Mouse (Mus musculus) forebrain, embryonic 16.5 days (tissue): Measurements from ENCODE around the gene Mb. TPM values are rescaled to one million over a fixed set of nuclear protein-coding genes. Genes with fewer than 3 reads are reported as not detected.

Experiments
- ATAC-seq: fragments of 200-750 bp; cut with Nextera tagmentation; 2 replicates; pipeline ENCODE4 v1.8.0; 2017; ENCODE audit warnings: mild to moderate bottlenecking, moderate library complexity
- H3K27ac ChIP-seq: fragments of 300-500 bp; sonication (generic); 2 replicates; pipeline ENCODE4 v1.5.1; 2014; ENCODE audit warnings: low read length, control low read depth
- H3K27me3 ChIP-seq: fragments of 300-500 bp; sonication (generic); replicated peaks from 2 replicates; pipeline ENCODE4 v1.6.1; 2014; ENCODE audit warnings: low read length; ENCODE audit not compliant: control insufficient read depth, insufficient read depth
- H3K36me3 ChIP-seq: fragments of 300-500 bp; sonication (generic); 2 replicates; pipeline ENCODE4 v1.6.1; 2014; ENCODE audit not compliant: control insufficient read depth, insufficient read depth
- H3K4me1 ChIP-seq: fragments of 300-500 bp; sonication (generic); replicated peaks from 2 replicates; pipeline ENCODE4 v1.6.1; 2014; ENCODE audit warnings: low read length; ENCODE audit not compliant: control insufficient read depth, insufficient read depth
- H3K4me2 ChIP-seq: fragments of 300-500 bp; sonication (generic); 2 replicates; pipeline ENCODE4 v1.6.1; 2014; ENCODE audit warnings: mild to moderate bottlenecking, low read length, control low read depth
- H3K4me3 ChIP-seq: fragments of 300-500 bp; sonication (generic); replicated peaks from 2 replicates; pipeline ENCODE4 v1.5.1; 2014; ENCODE audit warnings: mild to moderate bottlenecking, low read length, control low read depth
- H3K9ac ChIP-seq: fragments of 300-500 bp; sonication (generic); replicated peaks from 2 replicates; pipeline ENCODE4 v1.6.1; 2014; ENCODE audit warnings: low read depth, low read length, control low read depth
- H3K9me3 ChIP-seq: fragments of 300-500 bp; sonication (generic); 2 replicates; pipeline ENCODE4 v1.6.1; 2016; ENCODE audit warnings: low read length; ENCODE audit not compliant: control insufficient read depth
- WGBS: fragments of 180-500 bp; shearing (Covaris S2); extraction: QIAGEN DNeasy Blood & Tissue Kit; methylation state at CpG from one replicate; pipeline ENCODE4 v1.1.7; 2014; 5-methylcytosine and 5-hydroxymethylcytosine counted together
- polyA plus RNA-seq: library from polyadenylated mRNA; unstranded; fragments of >200 nt; fragmentation: Nextera tagmentation; extraction: Ambion mirVana; gene quantifications from 2 replicates; pipeline ENCODE4 v1.2.1, GENCODE M21; 2015

The Mb gene
- 0.91 TPM in 1 of 2 replicates, not detected in the other for polyA plus RNA-seq

- Histone ChIP-seq H3K9ac (no peak within 1 kb of the TSS), H3K4me1 (peaks cover 4% of the 10 kb centered on the region; the same call in 1 of the 2 replicates), H3K27ac (no peak within 1 kb of the TSS), H3K4me2 (no peak within 1 kb of the TSS), H3K36me3 (no peaks in the 10 kb centered on the region), H3K9me3 (no peaks in the 10 kb centered on the region), H3K27me3 (no peaks in the 10 kb centered on the region), H3K4me3 (no peak within 1 kb of the TSS)
- 95% methylated on average over 10 of the region's 10 CpGs for WGBS
- no peak for ATAC-seq
Measured at GRCm38 (mm10) chr15:77050570-77050969, at the start of gene Mb. Gene Mb (minus strand): TSS chr15:77050670.

- peaks cover 21% of the 10 kb centered on the region for H3K36me3 ChIP-seq
- 71% methylated on average over 3 of the region's 3 CpGs for WGBS
Measured at GRCm38 (mm10) chr15:77099756-77100155, 49.3 kb upstream of the Mb start.

GRCm38 (mm10) chr15:77097358-77097757 is 46.9 kb upstream of the Mb start:
- Histone ChIP-seq H3K4me1 (no peaks in the 10 kb centered on the region), H3K27me3 (no peaks in the 10 kb centered on the region), H3K9ac (no peak overlapping the region), H3K36me3 (peaks cover 21% of the 10 kb centered on the region), H3K27ac (no peak overlapping the region), H3K9me3 (no peaks in the 10 kb centered on the region), H3K4me2 (no peak overlapping the region), H3K4me3 (no peak overlapping the region)
- ATAC-seq: no peak
- WGBS: 84% methylated on average over 6 of the region's 6 CpGs

More at GRCm38 (mm10) chr15:77099756-77100155, 49.3 kb upstream of the Mb start:
- H3K4me3 ChIP-seq: no peak overlapping the region
- H3K4me1 ChIP-seq: 0 out of 2 replicates have a peak, but pooled peaks cover 4% of the 10 kb centered on the region
- no peak overlapping the region for H3K27ac ChIP-seq
- H3K9ac ChIP-seq: no peak overlapping the region
- H3K27me3 ChIP-seq: no peaks in the 10 kb centered on the region
- H3K9me3 ChIP-seq: no peaks in the 10 kb centered on the region
- no peak overlapping the region for H3K4me2 ChIP-seq
- ATAC-seq: no peak

GRCm38 (mm10) chr15:77095216-77095615 is 44.7 kb upstream of the Mb start:
- H3K36me3 ChIP-seq: peaks cover 11% of the 10 kb centered on the region
- ATAC-seq: no peak
- H3K27ac ChIP-seq: no peak overlapping the region
- H3K4me2 ChIP-seq: no peak overlapping the region
- H3K9me3 ChIP-seq: no peaks in the 10 kb centered on the region
- no peaks in the 10 kb centered on the region; the same call in 1 of the 2 replicates for H3K4me1 ChIP-seq
- 100% methylated on average over 1 of the region's 1 CpGs for WGBS
- H3K9ac ChIP-seq: no peak overlapping the region
- H3K27me3 ChIP-seq: no peaks in the 10 kb centered on the region
- no peak overlapping the region for H3K4me3 ChIP-seq

GRCm38 (mm10) chr15:77094431-77094830 is 44.0 kb upstream of the Mb start:
- Histone ChIP-seq H3K27ac (no peak overlapping the region), H3K27me3 (no peaks in the 10 kb centered on the region), H3K9me3 (no peaks in the 10 kb centered on the region), H3K4me3 (no peak overlapping the region), H3K4me2 (no peak overlapping the region), H3K36me3 (peaks cover 11% of the 10 kb centered on the region), H3K9ac (no peak overlapping the region), H3K4me1 (no peaks in the 10 kb centered on the region; the same call in 1 of the 2 replicates)
- WGBS: 95% methylated on average over 13 of the region's 13 CpGs
- ATAC-seq: no peak

GRCm38 (mm10) chr15:77091394-77091793 is 40.9 kb upstream of the Mb start:
- Histone ChIP-seq H3K27me3 (no peaks in the 10 kb centered on the region), H3K9me3 (no peaks in the 10 kb centered on the region), H3K4me1 (peaks cover 2% of the 10 kb centered on the region; the same call in 1 of the 2 replicates), H3K36me3 (0 out of 2 replicates have a peak, but pooled peaks cover 3% of the 10 kb centered on the region), H3K27ac (no peak overlapping the region), H3K4me2 (no peak overlapping the region), H3K4me3 (no peak overlapping the region), H3K9ac (no peak overlapping the region)
- no peak for ATAC-seq
- 68% methylated on average over 4 of the region's 4 CpGs for WGBS

GRCm38 (mm10) chr15:77090531-77090930 is 40.1 kb upstream of the Mb start:
- Histone ChIP-seq H3K4me2 (no peak overlapping the region), H3K27ac (no peak overlapping the region), H3K36me3 (peaks cover 6% of the 10 kb centered on the region), H3K9ac (no peak overlapping the region), H3K27me3 (no peaks in the 10 kb centered on the region), H3K9me3 (no peaks in the 10 kb centered on the region), H3K4me3 (no peak overlapping the region), H3K4me1 (peaks cover 2% of the 10 kb centered on the region; the same call in 1 of the 2 replicates)
- 89% methylated on average over 5 of the region's 5 CpGs for WGBS
- no peak for ATAC-seq

- no peaks in the 10 kb centered on the region for H3K9me3 ChIP-seq
- H3K9ac ChIP-seq: no peak overlapping the region
- no peaks in the 10 kb centered on the region for H3K27me3 ChIP-seq
- H3K4me1 ChIP-seq: peaks cover 2% of the 10 kb centered on the region; the same call in 1 of the 2 replicates
- H3K4me2 ChIP-seq: no peak overlapping the region
- H3K4me3 ChIP-seq: no peak overlapping the region
- H3K36me3 ChIP-seq: peaks cover 13% of the 10 kb centered on the region
- no peak overlapping the region for H3K27ac ChIP-seq
- WGBS: 74% methylated on average over 11 of the region's 11 CpGs
- no peak for ATAC-seq
Measured at GRCm38 (mm10) chr15:77089249-77089648, 38.8 kb upstream of the Mb start.

GRCm38 (mm10) chr15:77086488-77086887 is 36.0 kb upstream of the Mb start:
- Histone ChIP-seq H3K9me3 (no peaks in the 10 kb centered on the region), H3K4me1 (peaks cover 2% of the 10 kb centered on the region; the same call in 1 of the 2 replicates), H3K27ac (no peak overlapping the region), H3K4me3 (no peak overlapping the region), H3K9ac (no peak overlapping the region), H3K4me2 (no peak overlapping the region), H3K36me3 (peaks cover 22% of the 10 kb centered on the region), H3K27me3 (no peaks in the 10 kb centered on the region)
- 96% methylated on average over 1 of the region's 1 CpGs for whole genome bisulfite sequencing
- no peak for ATAC-seq

- ATAC-seq: no peak
- no peak overlapping the region for H3K9ac ChIP-seq
- H3K27me3 ChIP-seq: no peaks in the 10 kb centered on the region
- H3K27ac ChIP-seq: no peak overlapping the region
- H3K4me1 ChIP-seq: peaks cover 2% of the 10 kb centered on the region; the same call in 1 of the 2 replicates
- no peaks in the 10 kb centered on the region for H3K9me3 ChIP-seq
- WGBS: 90% methylated on average over 7 of the region's 7 CpGs
- H3K36me3 ChIP-seq: peaks cover 22% of the 10 kb centered on the region
- H3K4me3 ChIP-seq: no peak overlapping the region
- no peak overlapping the region for H3K4me2 ChIP-seq
Measured at GRCm38 (mm10) chr15:77085818-77086217, 35.3 kb upstream of the Mb start.
